Mouse (Mus musculus): Measurements from ENCODE around the gene Pxmp4.

Pxmp4 gene

GRCm38 (mm10) chr2:154572996-154573395 is 30.5 kb downstream of the Pxmp4 start:
- DNase-seq (ENCODE audit: low spot score), result no peak

GRCm38 (mm10) chr2:154571976-154572375 is 31.5 kb downstream of the Pxmp4 start:
- DNase-seq (ENCODE audit: low spot score), result no peak

- no peak for DNase-seq (ENCODE audit: low spot score)
Observed at GRCm38 (mm10) chr2:154571266-154571665, 32.2 kb downstream of the Pxmp4 start.

- DNase-seq (ENCODE audit: low spot score), result no peak
Observed at GRCm38 (mm10) chr2:154570666-154571065, 32.8 kb downstream of the Pxmp4 start.

GRCm38 (mm10) chr2:154569836-154570286 is 33.6 kb downstream of the Pxmp4 start, which contains the start of gene E2f1:
Gene E2f1 (minus strand): TSS chr2:154569892.
- peak; percentile 96 for DNase-seq (ENCODE audit: low spot score)

- peak; percentile 73 for DNase-seq (ENCODE audit: low spot score)
Observed at GRCm38 (mm10) chr2:154569071-154569748, 34.3 kb downstream of the Pxmp4 start.

GRCm38 (mm10) chr2:154568329-154569070 is 35.0 kb downstream of the Pxmp4 start:
- DNase-seq (ENCODE audit: low spot score), result peak; percentile 24

- DNase-seq (ENCODE audit: low spot score), result no peak
Observed at GRCm38 (mm10) chr2:154567766-154568165, 35.7 kb downstream of the Pxmp4 start.

GRCm38 (mm10) chr2:154566641-154567040 is 36.9 kb downstream of the Pxmp4 start:
- DNase-seq (ENCODE audit: low spot score), result no peak

GRCm38 (mm10) chr2:154565562-154565961 is 37.9 kb downstream of the Pxmp4 start:
- no peak for DNase-seq (ENCODE audit: low spot score)

- no peak for DNase-seq (ENCODE audit: low spot score)
Observed at GRCm38 (mm10) chr2:154563612-154564170, 39.8 kb downstream of the Pxmp4 start.

- DNase-seq (ENCODE audit: low spot score), result peak; percentile 50
Observed at GRCm38 (mm10) chr2:154558264-154559039, 45.1 kb downstream of the Pxmp4 start, which contains the start of gene Necab3. Gene Necab3 (minus strand): TSS chr2:154558890.

- DNase-seq (ENCODE audit: low spot score), result peak; percentile 35
Observed at GRCm38 (mm10) chr2:154557184-154557832, 46.2 kb downstream of the Pxmp4 start.

- DNase-seq (ENCODE audit: low spot score), result no peak
Observed at GRCm38 (mm10) chr2:154555235-154555634, 48.3 kb downstream of the Pxmp4 start.

- peak; percentile 69 for DNase-seq (ENCODE audit: low spot score)
Observed at GRCm38 (mm10) chr2:154552424-154552907, 51.0 kb downstream of the Pxmp4 start.

GRCm38 (mm10) chr2:154551927-154552326 is 51.6 kb downstream of the Pxmp4 start:
- DNase-seq (ENCODE audit: low spot score), result no peak

- no peak for DNase-seq (ENCODE audit: low spot score)
Observed at GRCm38 (mm10) chr2:154551476-154551875, 52.0 kb downstream of the Pxmp4 start, which contains the start of gene Actl10. Gene Actl10 (plus strand): TSS chr2:154551776.

- no peak for DNase-seq (ENCODE audit: low spot score)
Observed at GRCm38 (mm10) chr2:154550937-154551336, 52.6 kb downstream of the Pxmp4 start.

GRCm38 (mm10) chr2:154549886-154550189 is 53.7 kb downstream of the Pxmp4 start:
- no peak for DNase-seq (ENCODE audit: low spot score)

- DNase-seq (ENCODE audit: low spot score), result peak; percentile 69
Observed at GRCm38 (mm10) chr2:154549127-154549885, 54.2 kb downstream of the Pxmp4 start.

GRCm38 (mm10) chr2:154548688-154549087 is 54.8 kb downstream of the Pxmp4 start:
- DNase-seq (ENCODE audit: low spot score), result no peak
